Mouse (Mus musculus): ENCODE measurements around the gene Diras1.

GRCm38 (mm10) chr10:81025047-81025621 lies 328 bp downstream of the Diras1 start:
- no peak for TF ChIP-seq POLR2A (IDR thresholded peaks at IDR 0.05; ENCODE audit: borderline replicate concordance, extremely low read depth, low read depth, low read length)
- TF ChIP-seq CTCF (IDR thresholded peaks at IDR 0.05; ENCODE audit: insufficient read depth, low read length), result no peak

All from lung, adult 2 months (tissue).